Mouse (Mus musculus) G1E (cell line): ENCODE data around the gene Fbxw24.

Source experiments
- CTCF ChIP-seq: IDR thresholded peaks from 2 replicates; pipeline ENCODE4 v1.5.1; 2012; ENCODE audit warnings: low read depth, low read length, inconsistent platforms, mixed read lengths
- GATA1 ChIP-seq: IDR thresholded peaks from 2 replicates; pipeline ENCODE4 v1.6.1; 2012; ENCODE audit warnings: borderline replicate concordance, low read length, inconsistent platforms, mixed read lengths
- GATA2 ChIP-seq: IDR thresholded peaks from 2 replicates; pipeline ENCODE4 v1.6.1; 2012; ENCODE audit warnings: low read depth, low read length, inconsistent platforms, borderline replicate concordance
- POLR2AphosphoS5 ChIP-seq: IDR thresholded peaks from 2 replicates; pipeline ENCODE4 v1.6.1; 2012; ENCODE audit warnings: low read depth, low read length, inconsistent platforms; ENCODE audit not compliant: insufficient replicate concordance

DNA sequence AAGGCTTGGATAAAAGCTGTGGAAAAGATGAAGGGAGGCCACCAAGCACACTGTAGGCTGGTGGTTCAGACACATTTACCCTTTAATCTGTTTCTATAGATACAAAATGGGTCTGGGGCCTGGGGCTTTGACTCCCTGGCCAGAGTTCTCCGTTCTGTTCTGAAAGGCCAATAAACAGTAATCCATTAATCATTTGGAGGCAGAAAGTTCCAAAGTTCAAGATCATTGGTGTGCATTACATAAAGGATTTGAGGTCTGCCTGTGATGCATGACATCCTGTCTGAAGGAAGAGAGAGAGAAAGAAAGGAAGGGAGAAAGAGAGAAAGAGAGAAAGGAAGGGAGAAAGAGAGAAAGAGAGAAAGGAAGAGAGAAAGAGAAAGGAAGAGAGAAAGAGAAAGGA lies 60.3 kb downstream of the Fbxw24 start:
- TF ChIP-seq CTCF (no peak), GATA1 (no peak), GATA2 (no peak), POLR2AphosphoS5 (no peak)
